In the genomic region with DNA sequence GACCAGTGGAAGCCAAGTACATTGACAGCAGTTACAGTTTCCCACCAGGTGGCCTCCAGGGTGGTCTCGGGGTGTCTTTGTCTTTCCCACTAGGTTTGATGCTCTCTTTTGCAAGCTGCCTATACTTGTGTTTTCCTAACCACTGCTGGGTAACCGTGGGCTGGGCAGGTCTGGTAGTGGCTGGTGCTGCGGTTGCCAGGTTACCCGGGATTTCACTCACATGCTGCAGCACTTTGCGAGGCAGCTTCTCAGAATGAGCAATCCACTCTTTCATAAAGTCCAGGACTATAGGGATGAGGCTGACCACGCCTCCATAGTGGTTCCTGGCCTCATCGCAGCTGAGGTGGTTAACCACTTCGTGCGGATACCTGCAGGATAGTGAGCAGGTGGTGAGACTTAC, we compare ENCODE assay signal across 24 mouse cellular contexts. TPM values are rescaled to one million over a fixed set of nuclear protein-coding genes. Genes with fewer than 3 reads are reported as not detected.
DNase-seq lines count a peak whose midpoint lies in the region; ATAC-seq lines count a peak whose summit lies in the region.
"Had no signal": no experiment of that assay in that cellular context is flagged by ENCODE, and none has a peak within 500 bp of the region (broad histone marks: within the 10 kb centered on the region; RNA-seq: fewer than 3 reads in every experiment).

No protein-coding gene starts in this region.

- ATAC-seq in frontal cortex, adult (ENCODE audit: low TSS enrichment) = peak; percentile 38; the same call in 1 of the 2 replicates
- ATAC-seq: forebrain, embryonic 14.5 days; forebrain, postnatal 0 days; Patski had no signal

- intact Hi-C loops in left cerebral cortex, postnatal 14 days (cut with DNase I) = no loop called here

- no peak for DNase-seq in frontal cortex, postnatal 25 days (ENCODE audit: low spot score in 2 of 2)
- DNase-seq in left cerebral cortex, postnatal 14 days (ENCODE audit: low spot score in 2 of 2) = peak; percentile 36 to 59
- DNase-seq in left cerebral cortex, adult 11 months (ENCODE audit: low spot score) = no peak
- DNase-seq in right cerebral cortex, adult 2 months (ENCODE audit: low spot score in 2 of 2) = peak; percentile 51 to 56
- DNase-seq in right cerebral cortex, postnatal 4 days = no peak
- peak; percentile 56 for DNase-seq in brain, adult 2 months (ENCODE audit: low read depth, low spot score)
- DNase-seq: adrenal gland, adult 2 months; adrenal gland, postnatal 14 days; B cell, adult 2 months; cerebellum, adult 11-12 months; cerebellum, adult 8-10 months; cerebellum, postnatal 36 days; embryo, embryonic 11 days; forebrain, postnatal 0 days; gastrocnemius, postnatal 10 days; gastrocnemius, postnatal 36 days; heart, adult 2 months; heart, postnatal 14 days; heart, postnatal 4 days had no signal

RNA-seq across cellular contexts. Expression of gene Spaca9, which starts 6.8 kb away (rescaled TPM):
- total RNA-seq in left cerebral cortex, postnatal 14 days (2021) = not detected
- total RNA-seq: forebrain, postnatal 0 days; gastrocnemius, adult 18-20 months; gastrocnemius, postnatal 10 days; gastrocnemius, postnatal 36 days; heart, adult 2 months had no signal

RNA-seq across cellular contexts. Expression of gene Ak8, which starts 7.3 kb away (rescaled TPM):
- 1 to 10 TPM; 1.7 to 2.1 TPM for total RNA-seq in left cerebral cortex, postnatal 14 days (2021)
- total RNA-seq: adrenal gland, postnatal 14 days; gastrocnemius, adult 18-20 months; gastrocnemius, postnatal 10 days; gastrocnemius, postnatal 36 days; granulocyte monocyte progenitor cell, adult 5-6 weeks; heart, adult 2 months; heart, postnatal 4 days had no signal

RNA-seq across cellular contexts. Expression of gene Tsc1, which starts 51.7 kb away (rescaled TPM):
- total RNA-seq in left cerebral cortex, postnatal 14 days (2021) = 10 to 100 TPM; 43.4 to 45.1 TPM

Comparison
In these comparisons a context has a peak if more than half of its experiments do, and no peak if none do; other contexts are left out.
1. DNase-seq: peak in left cerebral cortex, postnatal 14 days (2 of 2), right cerebral cortex, adult 2 months (2 of 2) and brain, adult 2 months (single experiment); none in frontal cortex, postnatal 25 days (0 of 2), left cerebral cortex, adult 11 months (single experiment) and right cerebral cortex, postnatal 4 days (single experiment).